Mouse (Mus musculus) MEL (cell line): Measurements from ENCODE around the gene Slc26a10. TPM values are rescaled to one million over a fixed set of nuclear protein-coding genes. Genes with fewer than 3 reads are reported as not detected.
"Not testable (repeated sequence)": the region's sequence is repeated elsewhere in the genome, so short reads cannot be mapped to it uniquely, and the experiment has no call there.

ENCODE experiments used
- DNase-seq: peaks from one replicate; pipeline ENCODE4 v3.0.0; 2011; ENCODE audit warnings: low read depth, low spot score
- H3K27ac ChIP-seq: 2 replicates; pipeline ENCODE4 v1.5.1; 2012; ENCODE audit warnings: low read depth, mild to moderate bottlenecking, control low read depth, low read length, moderate library complexity; ENCODE audit not compliant: control insufficient read depth
- H3K27me3 ChIP-seq, 2 experiments: fragments of 150-350 bp in 1 of 2; sonication (generic) in 1 of 2; 2 replicates each; pipeline ENCODE4 v1.6.1; 2012; ENCODE audit warnings: low read length in 2 of 2, mild to moderate bottlenecking in 2 of 2, improper control_type of control experiment in 1 of 2, moderate library complexity in 1 of 2; ENCODE audit not compliant: insufficient read depth in 2 of 2, control insufficient read depth in 1 of 2
- H3K36me3 ChIP-seq, 2 experiments: 2 replicates each; pipeline ENCODE4 v1.6.1; 2012 to 2014; ENCODE audit warnings: low read length in 2 of 2, improper control_type of control experiment in 1 of 2, inconsistent platforms in 1 of 2, mild to moderate bottlenecking in 1 of 2; ENCODE audit not compliant: insufficient read depth in 2 of 2, control insufficient read depth in 1 of 2
- H3K4me1 ChIP-seq, 2 experiments: fragments of 150-350 bp in 1 of 2; sonication (generic) in 1 of 2; 2 replicates each; pipeline ENCODE4 v1.6.1; 2012; ENCODE audit warnings: low read length in 2 of 2, improper control_type of control experiment in 1 of 2, mild to moderate bottlenecking in 1 of 2; ENCODE audit not compliant: insufficient read depth in 2 of 2, control insufficient read depth in 1 of 2
- H3K4me3 ChIP-seq, 2 experiments: fragments of 150-350 bp in 1 of 2; sonication (generic) in 1 of 2; 2 replicates each; pipeline ENCODE4 v1.5.1; 2012; ENCODE audit warnings: low read depth in 2 of 2, low read length in 2 of 2, mild to moderate bottlenecking in 2 of 2, moderate library complexity in 2 of 2, control low read depth in 1 of 2, improper control_type of control experiment in 1 of 2; ENCODE audit not compliant: control insufficient read depth in 1 of 2, insufficient read depth in 1 of 2
- H3K79me2 ChIP-seq: 2 replicates; pipeline ENCODE4 v1.6.1; 2012; ENCODE audit warnings: mild to moderate bottlenecking, low read length, moderate library complexity; ENCODE audit not compliant: control insufficient read depth, poor library complexity, insufficient read depth
- H3K9ac ChIP-seq: 2 replicates; pipeline ENCODE4 v1.6.1; 2012; ENCODE audit warnings: low read depth, mild to moderate bottlenecking, control low read depth, low read length, moderate library complexity; ENCODE audit not compliant: control insufficient read depth, poor library complexity, severe bottlenecking
- H3K9me3 ChIP-seq: fragments of 150-350 bp; sonication (generic); replicated peaks from 2 replicates; pipeline ENCODE4 v1.6.1; 2012; ENCODE audit warnings: mild to moderate bottlenecking, low read length, improper control_type of control experiment, moderate library complexity; ENCODE audit not compliant: insufficient read depth
- BHLHE40 ChIP-seq: IDR thresholded peaks from 2 replicates; pipeline ENCODE4 v1.6.1; 2012; ENCODE audit warnings: low read depth, mild to moderate bottlenecking, inconsistent platforms, low read length, improper control_type of control experiment, borderline replicate concordance
- CHD1 ChIP-seq: IDR thresholded peaks from 2 replicates; pipeline ENCODE4 v1.6.1; 2012; ENCODE audit warnings: low read depth, mild to moderate bottlenecking, inconsistent platforms, low read length, improper control_type of control experiment
- EP300 ChIP-seq, 2 experiments: IDR thresholded peaks; 2 replicates each; pipeline ENCODE4 v1.6.1; 2011; ENCODE audit warnings: improper control_type of control experiment in 2 of 2, low read length in 2 of 2, low read depth in 1 of 2, mild to moderate bottlenecking in 1 of 2
- ETS1 ChIP-seq: IDR thresholded peaks from 2 replicates; pipeline ENCODE4 v1.6.1; 2012; ENCODE audit warnings: low read depth, mild to moderate bottlenecking, inconsistent platforms, low read length, improper control_type of control experiment, moderate library complexity
- GATA1 ChIP-seq: IDR thresholded peaks from 2 replicates; pipeline ENCODE4 v1.6.1; 2011; ENCODE audit warnings: low read depth, low read length, improper control_type of control experiment
- HCFC1 ChIP-seq: IDR thresholded peaks from 2 replicates; pipeline ENCODE4 v1.6.1; 2012; ENCODE audit warnings: low read depth, mild to moderate bottlenecking, inconsistent platforms, low read length, improper control_type of control experiment, moderate library complexity
- JUND ChIP-seq: IDR thresholded peaks from 2 replicates; pipeline ENCODE4 v1.6.1; 2011; ENCODE audit warnings: low read depth, mild to moderate bottlenecking, improper control_type of control experiment, low read length
- KAT2A ChIP-seq: conservative IDR thresholded peaks from 2 replicates; pipeline ENCODE4 v1.6.1; 2012; ENCODE audit warnings: low read depth, low read length, improper control_type of control experiment, inconsistent platforms
- MAX ChIP-seq: IDR thresholded peaks from 2 replicates; pipeline ENCODE4 v1.6.1; 2011; ENCODE audit warnings: low read length, improper control_type of control experiment
- MAZ ChIP-seq: IDR thresholded peaks from 2 replicates; pipeline ENCODE4 v1.6.1; 2012; ENCODE audit warnings: low read depth, mild to moderate bottlenecking, inconsistent platforms, low read length, improper control_type of control experiment
- MXI1 ChIP-seq: IDR thresholded peaks from 2 replicates; pipeline ENCODE4 v1.6.1; 2011; ENCODE audit warnings: mild to moderate bottlenecking, low read depth, low read length, improper control_type of control experiment
- MYC ChIP-seq: IDR thresholded peaks from 2 replicates; pipeline ENCODE4 v1.6.1; 2011; ENCODE audit warnings: low read depth, mild to moderate bottlenecking, low read length, improper control_type of control experiment, moderate library complexity
- NELFE ChIP-seq: IDR thresholded peaks from 2 replicates; pipeline ENCODE4 v1.6.1; 2011; ENCODE audit warnings: low read depth, low read length, improper control_type of control experiment
- POLR2A ChIP-seq, 2 experiments: IDR thresholded peaks; 2 replicates each; pipeline ENCODE4 v1.6.1; 2011 to 2012; ENCODE audit warnings: low read length in 2 of 2, mild to moderate bottlenecking in 2 of 2, control low read depth in 1 of 2, improper control_type of control experiment in 1 of 2, low read depth in 1 of 2, moderate library complexity in 1 of 2; ENCODE audit not compliant: control insufficient read depth in 1 of 2, insufficient read depth in 1 of 2, poor library complexity in 1 of 2
- RAD21 ChIP-seq: IDR thresholded peaks from 2 replicates; pipeline ENCODE4 v1.6.1; 2011; ENCODE audit warnings: mild to moderate bottlenecking, low read depth, low read length, improper control_type of control experiment
- SIN3A ChIP-seq: IDR thresholded peaks from 2 replicates; pipeline ENCODE4 v1.6.1; 2012; ENCODE audit warnings: low read length, improper control_type of control experiment, inconsistent platforms
- TBP ChIP-seq: IDR thresholded peaks from 2 replicates; pipeline ENCODE4 v1.8.0; 2011; ENCODE audit warnings: low read depth, low read length, improper control_type of control experiment
- TCF12 ChIP-seq: IDR thresholded peaks from 2 replicates; pipeline ENCODE4 v1.6.1; 2014; ENCODE audit warnings: low read depth, mild to moderate bottlenecking, inconsistent platforms, low read length, improper control_type of control experiment, moderate library complexity
- USF1 ChIP-seq: IDR thresholded peaks from 2 replicates; pipeline ENCODE4 v1.6.1; 2014; ENCODE audit warnings: low read depth, mild to moderate bottlenecking, inconsistent platforms, low read length, improper control_type of control experiment, moderate library complexity
- USF2 ChIP-seq, 2 experiments: IDR thresholded peaks; 2 replicates each; pipeline ENCODE4 v1.6.1; 2011 to 2012; ENCODE audit warnings: improper control_type of control experiment in 2 of 2, low read length in 2 of 2, borderline replicate concordance in 1 of 2, inconsistent platforms in 1 of 2, low read depth in 1 of 2, mild to moderate bottlenecking in 1 of 2; ENCODE audit not compliant: insufficient read depth in 1 of 2
- ZC3H11A ChIP-seq: IDR thresholded peaks from 2 replicates; pipeline ENCODE4 v1.6.1; 2012; ENCODE audit warnings: low read depth, mild to moderate bottlenecking, inconsistent platforms, low read length, improper control_type of control experiment
- ZKSCAN1 ChIP-seq: IDR thresholded peaks from 2 replicates; pipeline ENCODE4 v1.6.1; 2012; ENCODE audit warnings: low read depth, mild to moderate bottlenecking, inconsistent platforms, low read length, improper control_type of control experiment, moderate library complexity
- ZNF384 ChIP-seq: IDR thresholded peaks from 2 replicates; pipeline ENCODE4 v1.6.1; 2012; ENCODE audit warnings: low read depth, mild to moderate bottlenecking, inconsistent platforms, low read length, improper control_type of control experiment
- polyA plus RNA-seq, 2 experiments: library from polyadenylated mRNA; stranded (reverse) in 1 of 2; unstranded in 1 of 2; fragments of >175 nt in 1 of 2; fragments of >200 nt in 1 of 2; gene quantifications; 2 replicates each; pipeline versions ENCODE4 v1.2.1 to v1.2.4; 2012; ENCODE audit warnings: low replicate concordance in 2 of 2, low read depth in 1 of 2; ENCODE audit not compliant: insufficient read length in 2 of 2, insufficient read depth in 1 of 2, missing spikeins in 1 of 2
- total RNA-seq: library from RNA; depleted of rRNA; stranded (reverse); fragments of 300-350 nt; gene quantifications from 2 replicates; pipeline ENCODE4 v1.2.3, GENCODE M21; 2012

The Slc26a10 gene
- total and polyA plus RNA-seq, 3 experiments, result 1.1 to 1.3 TPM; not detected in 1

- DNase-seq, result no peak
- Histone ChIP-seq H3K36me3 (peaks cover 2 to 15% of the 10 kb centered on the region in 2 experiments; a peak in 2 of 4 replicates), H3K9me3 (no peaks in the 10 kb centered on the region), H3K79me2 (peaks cover 26% of the 10 kb centered on the region), H3K4me3 (peak overlapping the region; percentile 67 to 68), H3K4me1 (peaks cover 2 to 19% of the 10 kb centered on the region in 2 experiments; a peak in 3 of 4 replicates), H3K9ac (peak overlapping the region; percentile 91), H3K27ac (peak overlapping the region; percentile 88), H3K27me3 (no peaks in the 10 kb centered on the region)
- TF ChIP-seq EP300 (IDR thresholded peaks at IDR 0.05; ENCODE audit: low read depth in 1 of 2, low read length in 2 of 2) (no peak), TBP (peak; percentile 94)
Observed at GRCm38 (mm10) chr10:127164190-127164589, 16.3 kb downstream of the Slc26a10 start.

- not testable (repeated sequence) for H3K27ac ChIP-seq, H3K4me3 ChIP-seq, H3K9ac ChIP-seq, H3K27me3 ChIP-seq, H3K9me3 ChIP-seq, DNase-seq
- H3K36me3 ChIP-seq, result peaks cover 0 to 15% of the 10 kb centered on the region in 2 experiments; a peak in 2 of 4 replicates
- peaks cover 2 to 23% of the 10 kb centered on the region in 2 experiments; a peak in 3 of 4 replicates for H3K4me1 ChIP-seq
- peaks cover 24% of the 10 kb centered on the region for H3K79me2 ChIP-seq
Observed at GRCm38 (mm10) chr10:127162771-127163261, 17.6 kb downstream of the Slc26a10 start.

GRCm38 (mm10) chr10:127160728-127161127, 19.7 kb downstream of the Slc26a10 start:
- peaks cover 0 to 15% of the 10 kb centered on the region in 2 experiments; a peak in 2 of 4 replicates for H3K36me3 ChIP-seq
- H3K4me1 ChIP-seq, result peaks cover 2 to 20% of the 10 kb centered on the region in 2 experiments; a peak in 3 of 4 replicates
- no peaks in the 10 kb centered on the region for H3K27me3 ChIP-seq
- no peak overlapping the region for H3K27ac ChIP-seq
- TF ChIP-seq ZNF384 (peak; percentile 90), GATA1 (no peak), HCFC1 (no peak), ZKSCAN1 (no peak), MAX (no peak), NELFE (no peak), ZC3H11A (no peak), RAD21 (no peak), MYC (peak; percentile 42; the same call in 1 of the 2 replicates), SIN3A (peak; percentile 49), POLR2A (IDR thresholded peaks at IDR 0.05; ENCODE audit: control insufficient read depth in 1 of 2, insufficient read depth in 1 of 2, low read depth in 1 of 2, low read length in 2 of 2, poor library complexity in 1 of 2) (no peak), CHD1 (no peak), USF2 (IDR thresholded peaks at IDR 0.05; ENCODE audit: borderline replicate concordance in 1 of 2, insufficient read depth in 1 of 2, low read depth in 1 of 2, low read length in 2 of 2) (no peak), JUND (no peak), ETS1 (no peak), KAT2A (no peak), EP300 (IDR thresholded peaks at IDR 0.05; ENCODE audit: low read depth in 1 of 2, low read length in 2 of 2) (peak; percentile 17 to 40; a peak in 2 of 4 replicates), MXI1 (peak; percentile 19; the same call in 1 of the 2 replicates), TCF12 (no peak), BHLHE40 (no peak), MAZ (no peak), USF1 (no peak)
- DNase-seq, result peak; percentile 60
- H3K9ac ChIP-seq, result no peak overlapping the region
- H3K9me3 ChIP-seq, result no peaks in the 10 kb centered on the region
- peaks cover 11% of the 10 kb centered on the region for H3K79me2 ChIP-seq
- no peak overlapping the region for H3K4me3 ChIP-seq
